Mouse (Mus musculus): ENCODE results near the gene Stau1.

GRCm38 (mm10) chr2:166905711-166906522 lies 90.2 kb downstream of the Stau1 start, which contains the start of gene Cse1l:
- TF ChIP-seq CTCF (IDR thresholded peaks at IDR 0.05; ENCODE audit: low read depth) = peak; percentile 1; the same call in 1 of the 2 replicates
- no peak for TF ChIP-seq EP300 (IDR thresholded peaks at IDR 0.05; ENCODE audit: low read depth)

All from liver, postnatal 0 days (tissue).